Mouse (Mus musculus): ENCODE data around the gene Cyp2j6.

Cyp2j6 gene

DNA sequence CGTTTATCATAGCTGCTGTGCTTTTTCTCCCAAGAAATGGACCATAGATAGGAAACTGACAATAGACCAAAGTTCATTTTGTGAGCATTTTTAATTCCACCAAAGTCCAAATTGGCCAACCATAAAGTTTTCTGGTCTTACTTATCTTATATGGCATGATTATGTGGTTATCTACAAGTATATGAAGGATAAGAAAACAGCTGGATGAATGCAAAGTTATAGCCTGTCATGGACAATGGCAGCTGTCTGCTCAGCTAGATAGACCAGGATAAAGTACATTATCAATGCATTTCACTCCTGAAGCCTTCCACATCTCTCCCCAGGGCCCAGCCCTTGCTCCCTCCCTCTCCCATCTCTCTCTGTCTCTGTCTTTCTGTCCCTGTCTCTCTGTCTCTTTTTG is 7.0 kb upstream of the Cyp2j6 start:
- TF ChIP-seq NANOG (IDR thresholded peaks at IDR 0.05; ENCODE audit: borderline replicate concordance, low read length) (no peak), CTCF (conservative IDR thresholded peaks at IDR 0.05; ENCODE audit: low read length) (no peak), POU5F1 (IDR thresholded peaks at IDR 0.05; ENCODE audit: borderline replicate concordance, low read length) (no peak)
- H3K4me3 ChIP-seq (replicated peaks; ENCODE audit: low read length), result no peak overlapping the region
- no peaks in the 10 kb centered on the region for H3K4me1 ChIP-seq (replicated peaks; ENCODE audit: low read depth, low read length)
- no peaks in the 10 kb centered on the region for H3K27me3 ChIP-seq (ENCODE audit: insufficient read depth, low read length)
- no peaks in the 10 kb centered on the region for H3K9me3 ChIP-seq (ENCODE audit: low read length)
- no peaks in the 10 kb centered on the region for H3K36me3 ChIP-seq (ENCODE audit: insufficient read depth, low read length)

DNA sequence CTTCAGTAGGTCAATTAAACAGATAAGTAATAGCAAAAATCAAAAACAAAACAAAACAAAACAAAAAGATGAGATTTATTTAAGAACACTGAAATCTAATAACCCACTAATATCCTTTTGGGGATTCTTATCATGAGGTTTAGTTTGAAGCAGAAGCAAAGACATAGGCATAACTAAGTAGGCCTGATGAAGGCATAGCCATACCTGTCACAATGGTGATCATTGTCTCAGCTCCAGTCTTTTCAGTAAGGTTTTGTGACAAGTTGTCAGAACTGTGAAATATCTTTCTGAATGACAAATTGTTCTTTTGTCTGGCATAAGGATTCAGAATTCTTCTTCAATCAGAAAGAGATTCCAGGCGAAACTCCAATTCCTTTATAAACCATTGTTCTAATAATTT is 6.3 kb upstream of the Cyp2j6 start:
- H3K4me3 ChIP-seq (replicated peaks; ENCODE audit: low read length), result no peak overlapping the region
- H3K36me3 ChIP-seq (ENCODE audit: insufficient read depth, low read length), result no peaks in the 10 kb centered on the region
- H3K9me3 ChIP-seq (ENCODE audit: low read length), result no peaks in the 10 kb centered on the region
- H3K4me1 ChIP-seq (replicated peaks; ENCODE audit: low read depth, low read length), result no peaks in the 10 kb centered on the region
- H3K27me3 ChIP-seq (ENCODE audit: insufficient read depth, low read length), result no peaks in the 10 kb centered on the region
- no peak for TF ChIP-seq POU5F1 (IDR thresholded peaks at IDR 0.05; ENCODE audit: borderline replicate concordance, low read length)
- TF ChIP-seq NANOG (IDR thresholded peaks at IDR 0.05; ENCODE audit: borderline replicate concordance, low read length), result no peak
- no peak for TF ChIP-seq CTCF (conservative IDR thresholded peaks at IDR 0.05; ENCODE audit: low read length)

GRCm38 (mm10) chr4:96551619-96552018 is 1.8 kb downstream of the Cyp2j6 start:
- Histone ChIP-seq H3K4me3 (replicated peaks; ENCODE audit: low read length) (no peak overlapping the region), H3K9me3 (ENCODE audit: low read length) (no peaks in the 10 kb centered on the region), H3K4me1 (replicated peaks; ENCODE audit: low read depth, low read length) (peaks cover 10% of the 10 kb centered on the region), H3K36me3 (ENCODE audit: insufficient read depth, low read length) (no peaks in the 10 kb centered on the region), H3K27me3 (ENCODE audit: insufficient read depth, low read length) (no peaks in the 10 kb centered on the region)
- no peak for TF ChIP-seq POU5F1 (IDR thresholded peaks at IDR 0.05; ENCODE audit: borderline replicate concordance, low read length)
- TF ChIP-seq NANOG (IDR thresholded peaks at IDR 0.05; ENCODE audit: borderline replicate concordance, low read length), result no peak
- no peak for TF ChIP-seq CTCF (conservative IDR thresholded peaks at IDR 0.05; ENCODE audit: low read length)

- Histone ChIP-seq H3K9me3 (ENCODE audit: low read length) (peaks cover 4% of the 10 kb centered on the region; the same call in 1 of the 2 replicates), H3K4me3 (replicated peaks; ENCODE audit: low read length) (no peak overlapping the region), H3K27me3 (ENCODE audit: insufficient read depth, low read length) (no peaks in the 10 kb centered on the region), H3K4me1 (replicated peaks; ENCODE audit: low read depth, low read length) (no peaks in the 10 kb centered on the region), H3K36me3 (ENCODE audit: insufficient read depth, low read length) (no peaks in the 10 kb centered on the region)
- TF ChIP-seq NANOG (IDR thresholded peaks at IDR 0.05; ENCODE audit: borderline replicate concordance, low read length) (no peak), CTCF (conservative IDR thresholded peaks at IDR 0.05; ENCODE audit: low read length) (no peak), POU5F1 (IDR thresholded peaks at IDR 0.05; ENCODE audit: borderline replicate concordance, low read length) (no peak)
Measured at GRCm38 (mm10) chr4:96545976-96546375, 7.5 kb downstream of the Cyp2j6 start.

DNA sequence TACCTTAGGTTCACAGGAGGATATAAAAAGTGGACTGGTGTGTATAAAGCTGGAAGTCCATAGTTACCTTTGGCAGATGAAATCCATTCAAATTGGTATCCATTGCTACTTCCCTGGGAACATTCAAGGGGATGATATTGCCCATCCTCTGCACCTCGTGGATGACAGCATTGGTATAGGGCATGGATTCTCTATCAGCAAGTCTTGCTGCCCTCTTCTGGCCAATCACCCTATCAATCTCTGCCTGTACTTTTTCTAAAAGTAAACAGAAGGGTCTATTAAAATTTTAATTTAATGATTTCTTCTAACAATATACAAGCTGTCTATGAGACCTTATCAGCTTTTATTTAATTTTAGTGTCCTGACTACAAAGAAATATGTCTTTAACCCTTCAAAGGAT is 27.7 kb downstream of the Cyp2j6 start:
- Histone ChIP-seq H3K4me3 (replicated peaks; ENCODE audit: low read length) (no peak overlapping the region), H3K36me3 (ENCODE audit: insufficient read depth, low read length) (no peaks in the 10 kb centered on the region), H3K4me1 (replicated peaks; ENCODE audit: low read depth, low read length) (no peaks in the 10 kb centered on the region), H3K27me3 (ENCODE audit: insufficient read depth, low read length) (no peaks in the 10 kb centered on the region), H3K9me3 (ENCODE audit: low read length) (no peaks in the 10 kb centered on the region)
- TF ChIP-seq CTCF (conservative IDR thresholded peaks at IDR 0.05; ENCODE audit: low read length), result peak; percentile 20; the same call in 1 of the 2 replicates
- no peak for TF ChIP-seq POU5F1 (IDR thresholded peaks at IDR 0.05; ENCODE audit: borderline replicate concordance, low read length)

DNA sequence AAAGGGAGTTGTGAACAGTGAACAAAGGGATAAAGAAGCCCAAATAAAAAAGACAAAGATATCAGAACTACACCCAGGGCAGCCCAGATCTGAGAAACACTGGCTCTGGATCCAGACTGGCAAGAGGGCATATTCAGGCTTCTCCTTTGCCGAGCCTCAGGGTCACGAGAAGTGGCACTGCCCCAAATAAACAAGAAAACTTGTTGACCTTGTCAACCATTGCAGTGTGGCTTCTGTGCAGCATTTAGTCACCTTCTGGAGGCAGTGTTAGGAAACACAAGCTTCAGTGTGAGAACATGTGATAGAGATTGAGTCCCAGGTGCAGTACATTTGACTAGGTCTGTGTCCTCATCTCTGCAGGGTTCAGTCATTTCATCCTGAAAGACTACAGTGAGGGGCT is 31.2 kb downstream of the Cyp2j6 start:
- TF ChIP-seq POU5F1 (IDR thresholded peaks at IDR 0.05; ENCODE audit: borderline replicate concordance, low read length) (no peak), NANOG (IDR thresholded peaks at IDR 0.05; ENCODE audit: borderline replicate concordance, low read length) (no peak), CTCF (conservative IDR thresholded peaks at IDR 0.05; ENCODE audit: low read length) (no peak)
- Histone ChIP-seq H3K4me3 (replicated peaks; ENCODE audit: low read length) (no peak overlapping the region), H3K36me3 (ENCODE audit: insufficient read depth, low read length) (no peaks in the 10 kb centered on the region), H3K27me3 (ENCODE audit: insufficient read depth, low read length) (no peaks in the 10 kb centered on the region), H3K9me3 (ENCODE audit: low read length) (no peaks in the 10 kb centered on the region), H3K4me1 (replicated peaks; ENCODE audit: low read depth, low read length) (no peaks in the 10 kb centered on the region)

DNA sequence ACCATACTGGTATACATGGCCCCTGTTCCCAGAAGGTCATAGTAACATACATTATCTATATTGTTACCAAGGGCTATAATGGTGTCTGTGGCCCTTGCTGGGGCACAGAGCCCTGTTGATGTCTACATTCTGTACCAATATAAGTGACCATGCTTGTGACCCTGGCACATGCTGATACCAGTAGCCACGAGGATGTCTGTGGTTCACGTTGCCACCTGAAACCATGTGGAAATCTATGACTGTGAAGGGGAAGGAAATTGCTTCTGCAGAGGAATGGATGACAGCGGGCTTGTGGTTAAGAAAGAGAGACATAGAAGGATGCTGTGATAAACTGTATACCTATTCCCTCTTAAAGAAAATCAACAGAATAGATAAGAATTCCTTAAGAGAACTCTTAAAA is 43.4 kb downstream of the Cyp2j6 start:
- Histone ChIP-seq H3K27me3 (ENCODE audit: insufficient read depth, low read length) (no peaks in the 10 kb centered on the region), H3K4me3 (replicated peaks; ENCODE audit: low read length) (no peak overlapping the region), H3K36me3 (ENCODE audit: insufficient read depth, low read length) (no peaks in the 10 kb centered on the region), H3K4me1 (replicated peaks; ENCODE audit: low read depth, low read length) (no peaks in the 10 kb centered on the region), H3K9me3 (ENCODE audit: low read length) (no peaks in the 10 kb centered on the region)
- TF ChIP-seq POU5F1 (IDR thresholded peaks at IDR 0.05; ENCODE audit: borderline replicate concordance, low read length), result no peak
- TF ChIP-seq NANOG (IDR thresholded peaks at IDR 0.05; ENCODE audit: borderline replicate concordance, low read length), result no peak
- TF ChIP-seq CTCF (conservative IDR thresholded peaks at IDR 0.05; ENCODE audit: low read length), result no peak

- no peaks in the 10 kb centered on the region for H3K9me3 ChIP-seq (ENCODE audit: low read length)
- H3K4me3 ChIP-seq (replicated peaks; ENCODE audit: low read length), result no peak within 1 kb of the TSS
- no peaks in the 10 kb centered on the region for H3K36me3 ChIP-seq (ENCODE audit: insufficient read depth, low read length)
- TF ChIP-seq CTCF (conservative IDR thresholded peaks at IDR 0.05; ENCODE audit: low read length), result no peak
- TF ChIP-seq NANOG (IDR thresholded peaks at IDR 0.05; ENCODE audit: borderline replicate concordance, low read length), result no peak
- no peak for TF ChIP-seq POU5F1 (IDR thresholded peaks at IDR 0.05; ENCODE audit: borderline replicate concordance, low read length)
- H3K4me1 ChIP-seq (replicated peaks; ENCODE audit: low read depth, low read length), result no peaks in the 10 kb centered on the region
- H3K27me3 ChIP-seq (ENCODE audit: insufficient read depth, low read length), result no peaks in the 10 kb centered on the region
Measured at GRCm38 (mm10) chr4:96507286-96507685, 46.2 kb downstream of the Cyp2j6 start, which contains the start of gene Cyp2j8. Cyp2j8 (minus strand) TSS chr4:96507386.

Data from E14TG2a.4 (cell line).